Mouse (Mus musculus): ENCODE data around the gene Pde7b. TPM values are rescaled to one million over a fixed set of nuclear protein-coding genes. Genes with fewer than 3 reads are reported as not detected.

Gene Pde7b
- polyA plus RNA-seq, 1 experiment from 2014 or later: 4.3 TPM

GRCm38 (mm10) chr10:20752883-20753282 lies 28.0 kb upstream of the Pde7b start:
- ATAC-seq (replicated peaks; ENCODE audit: insufficient number of reproducible peaks, low FRiP score, low TSS enrichment, low read depth): no peak
- H3K4me2 ChIP-seq (ENCODE audit: low read depth, low read length): no peak overlapping the region
- DNase-seq (ENCODE audit: low spot score): no peak

GRCm38 (mm10) chr10:20750642-20751251 lies 25.9 kb upstream of the Pde7b start:
- H3K36me3 ChIP-seq (replicated peaks; ENCODE audit: control insufficient read depth, insufficient read depth, low read depth, low read length): no peaks in the 10 kb centered on the region
- H3K9ac ChIP-seq (replicated peaks; ENCODE audit: low read length): no peak overlapping the region
- no peaks in the 10 kb centered on the region for H3K9me3 ChIP-seq (replicated peaks; ENCODE audit: control insufficient read depth, low read length)
- no peak for DNase-seq (ENCODE audit: low spot score)
- no peak overlapping the region for H3K27ac ChIP-seq (replicated peaks; ENCODE audit: low read depth, low read length)
- H3K27me3 ChIP-seq (ENCODE audit: control insufficient read depth, insufficient read depth, low read length): no peaks in the 10 kb centered on the region
- H3K4me1 ChIP-seq (ENCODE audit: control insufficient read depth, insufficient read depth, low read length): no peaks in the 10 kb centered on the region
- 91% methylated on average over 5 of the region's 5 CpGs for WGBS
- H3K4me2 ChIP-seq (ENCODE audit: low read depth, low read length): no peak overlapping the region
- H3K4me3 ChIP-seq (ENCODE audit: low read depth, low read length): no peak overlapping the region
- no peak for ATAC-seq (replicated peaks; ENCODE audit: insufficient number of reproducible peaks, low FRiP score, low TSS enrichment, low read depth)

More at GRCm38 (mm10) chr10:20752883-20753282, 28.0 kb upstream of the Pde7b start:
- Histone ChIP-seq H3K36me3 (replicated peaks; ENCODE audit: control insufficient read depth, insufficient read depth, low read depth, low read length) (no peaks in the 10 kb centered on the region), H3K27me3 (ENCODE audit: control insufficient read depth, insufficient read depth, low read length) (no peaks in the 10 kb centered on the region), H3K9ac (replicated peaks; ENCODE audit: low read length) (no peak overlapping the region), H3K27ac (replicated peaks; ENCODE audit: low read depth, low read length) (no peak overlapping the region), H3K9me3 (replicated peaks; ENCODE audit: control insufficient read depth, low read length) (no peaks in the 10 kb centered on the region), H3K4me3 (ENCODE audit: low read depth, low read length) (no peak overlapping the region), H3K4me1 (ENCODE audit: control insufficient read depth, insufficient read depth, low read length) (no peaks in the 10 kb centered on the region)
- WGBS: 100% methylated on average over 1 of the region's 1 CpGs

GRCm38 (mm10) chr10:20748938-20749337 lies 24.1 kb upstream of the Pde7b start:
- Histone ChIP-seq H3K4me3 (ENCODE audit: low read depth, low read length) (no peak overlapping the region), H3K36me3 (replicated peaks; ENCODE audit: control insufficient read depth, insufficient read depth, low read depth, low read length) (no peaks in the 10 kb centered on the region), H3K4me1 (ENCODE audit: control insufficient read depth, insufficient read depth, low read length) (no peaks in the 10 kb centered on the region), H3K9ac (replicated peaks; ENCODE audit: low read length) (no peak overlapping the region), H3K27ac (replicated peaks; ENCODE audit: low read depth, low read length) (no peak overlapping the region), H3K27me3 (ENCODE audit: control insufficient read depth, insufficient read depth, low read length) (no peaks in the 10 kb centered on the region), H3K9me3 (replicated peaks; ENCODE audit: control insufficient read depth, low read length) (no peaks in the 10 kb centered on the region), H3K4me2 (ENCODE audit: low read depth, low read length) (no peak overlapping the region)
- 90% methylated on average over 8 of the region's 8 CpGs for WGBS
- no peak for ATAC-seq (replicated peaks; ENCODE audit: insufficient number of reproducible peaks, low FRiP score, low TSS enrichment, low read depth)
- DNase-seq (ENCODE audit: low spot score): no peak

GRCm38 (mm10) chr10:20747229-20747628 lies 22.4 kb upstream of the Pde7b start:
- Histone ChIP-seq H3K4me3 (ENCODE audit: low read depth, low read length) (no peak overlapping the region), H3K9me3 (replicated peaks; ENCODE audit: control insufficient read depth, low read length) (no peaks in the 10 kb centered on the region), H3K27me3 (ENCODE audit: control insufficient read depth, insufficient read depth, low read length) (no peaks in the 10 kb centered on the region), H3K4me1 (ENCODE audit: control insufficient read depth, insufficient read depth, low read length) (no peaks in the 10 kb centered on the region), H3K36me3 (replicated peaks; ENCODE audit: control insufficient read depth, insufficient read depth, low read depth, low read length) (no peaks in the 10 kb centered on the region), H3K4me2 (ENCODE audit: low read depth, low read length) (no peak overlapping the region), H3K9ac (replicated peaks; ENCODE audit: low read length) (no peak overlapping the region), H3K27ac (replicated peaks; ENCODE audit: low read depth, low read length) (no peak overlapping the region)
- DNase-seq (ENCODE audit: low spot score) (no peak), ATAC-seq (replicated peaks; ENCODE audit: insufficient number of reproducible peaks, low FRiP score, low TSS enrichment, low read depth) (no peak)
- 93% methylated on average over 4 of the region's 4 CpGs for WGBS

- DNase-seq (ENCODE audit: low spot score): no peak
Measured at GRCm38 (mm10) chr10:20739801-20740200, 14.9 kb upstream of the Pde7b start.

GRCm38 (mm10) chr10:20737146-20737545 lies 12.3 kb upstream of the Pde7b start:
- no peak overlapping the region for H3K27ac ChIP-seq (replicated peaks; ENCODE audit: low read depth, low read length)
- WGBS: 12% methylated on average over 4 of the region's 4 CpGs

More at GRCm38 (mm10) chr10:20739801-20740200, 14.9 kb upstream of the Pde7b start:
- H3K4me3 ChIP-seq (ENCODE audit: low read depth, low read length): no peak overlapping the region
- peaks cover 7% of the 10 kb centered on the region for H3K4me1 ChIP-seq (ENCODE audit: control insufficient read depth, insufficient read depth, low read length)
- 71% methylated on average over 3 of the region's 3 CpGs for WGBS
- ATAC-seq (replicated peaks; ENCODE audit: insufficient number of reproducible peaks, low FRiP score, low TSS enrichment, low read depth): no peak
- no peak overlapping the region for H3K9ac ChIP-seq (replicated peaks; ENCODE audit: low read length)
- H3K4me2 ChIP-seq (ENCODE audit: low read depth, low read length): no peak overlapping the region
- no peaks in the 10 kb centered on the region for H3K27me3 ChIP-seq (ENCODE audit: control insufficient read depth, insufficient read depth, low read length)
- no peaks in the 10 kb centered on the region for H3K9me3 ChIP-seq (replicated peaks; ENCODE audit: control insufficient read depth, low read length)
- no peak overlapping the region for H3K27ac ChIP-seq (replicated peaks; ENCODE audit: low read depth, low read length)
- no peaks in the 10 kb centered on the region for H3K36me3 ChIP-seq (replicated peaks; ENCODE audit: control insufficient read depth, insufficient read depth, low read depth, low read length)

GRCm38 (mm10) chr10:20735775-20736449 lies 11.0 kb upstream of the Pde7b start:
- ATAC-seq (replicated peaks; ENCODE audit: insufficient number of reproducible peaks, low FRiP score, low TSS enrichment, low read depth) (0 out of 2 replicates have a peak, but pooled peaks have one; percentile 44), DNase-seq (ENCODE audit: low spot score) (peak; percentile 26)
- Histone ChIP-seq H3K4me2 (ENCODE audit: low read depth, low read length) (no peak overlapping the region; the same call in 1 of the 2 replicates), H3K4me1 (ENCODE audit: control insufficient read depth, insufficient read depth, low read length) (peaks cover 7% of the 10 kb centered on the region), H3K27me3 (ENCODE audit: control insufficient read depth, insufficient read depth, low read length) (no peaks in the 10 kb centered on the region), H3K4me3 (ENCODE audit: low read depth, low read length) (no peak overlapping the region), H3K27ac (replicated peaks; ENCODE audit: low read depth, low read length) (0 out of 2 replicates have a peak overlapping the region, but pooled peaks have one; percentile 8), H3K36me3 (replicated peaks; ENCODE audit: control insufficient read depth, insufficient read depth, low read depth, low read length) (no peaks in the 10 kb centered on the region), H3K9me3 (replicated peaks; ENCODE audit: control insufficient read depth, low read length) (no peaks in the 10 kb centered on the region), H3K9ac (replicated peaks; ENCODE audit: low read length) (no peak overlapping the region)
- 40% methylated on average over 3 of the region's 3 CpGs for WGBS

More at GRCm38 (mm10) chr10:20737146-20737545, 12.3 kb upstream of the Pde7b start:
- Histone ChIP-seq H3K4me2 (ENCODE audit: low read depth, low read length) (no peak overlapping the region), H3K4me3 (ENCODE audit: low read depth, low read length) (no peak overlapping the region), H3K27me3 (ENCODE audit: control insufficient read depth, insufficient read depth, low read length) (no peaks in the 10 kb centered on the region), H3K9me3 (replicated peaks; ENCODE audit: control insufficient read depth, low read length) (no peaks in the 10 kb centered on the region), H3K36me3 (replicated peaks; ENCODE audit: control insufficient read depth, insufficient read depth, low read depth, low read length) (no peaks in the 10 kb centered on the region), H3K4me1 (ENCODE audit: control insufficient read depth, insufficient read depth, low read length) (peaks cover 7% of the 10 kb centered on the region), H3K9ac (replicated peaks; ENCODE audit: low read length) (no peak overlapping the region)
- ATAC-seq (replicated peaks; ENCODE audit: insufficient number of reproducible peaks, low FRiP score, low TSS enrichment, low read depth) (0 out of 2 replicates have a peak, but pooled peaks have one; percentile 56), DNase-seq (ENCODE audit: low spot score) (peak; percentile 71)

GRCm38 (mm10) chr10:20733576-20733975 lies 8.7 kb upstream of the Pde7b start:
- Histone ChIP-seq H3K9me3 (replicated peaks; ENCODE audit: control insufficient read depth, low read length) (no peaks in the 10 kb centered on the region), H3K4me3 (ENCODE audit: low read depth, low read length) (no peak overlapping the region), H3K36me3 (replicated peaks; ENCODE audit: control insufficient read depth, insufficient read depth, low read depth, low read length) (no peaks in the 10 kb centered on the region), H3K27me3 (ENCODE audit: control insufficient read depth, insufficient read depth, low read length) (no peaks in the 10 kb centered on the region), H3K4me1 (ENCODE audit: control insufficient read depth, insufficient read depth, low read length) (peaks cover 7% of the 10 kb centered on the region), H3K9ac (replicated peaks; ENCODE audit: low read length) (no peak overlapping the region), H3K27ac (replicated peaks; ENCODE audit: low read depth, low read length) (no peak overlapping the region), H3K4me2 (ENCODE audit: low read depth, low read length) (no peak overlapping the region)
- no peak for ATAC-seq (replicated peaks; ENCODE audit: insufficient number of reproducible peaks, low FRiP score, low TSS enrichment, low read depth)
- no peak for DNase-seq (ENCODE audit: low spot score)
- 82% methylated on average over 5 of the region's 5 CpGs for WGBS
